Mouse (Mus musculus) ES-E14 (cell line): Measurements from ENCODE around the gene Dcaf5. TPM values are rescaled to one million over a fixed set of nuclear protein-coding genes. Genes with fewer than 3 reads are reported as not detected.

ENCODE experiments used
- DNase-seq: peaks from one replicate; pipeline ENCODE4 v3.0.0-alpha.2; 2013; ENCODE audit warnings: low read depth, low spot score
- H3K27ac ChIP-seq: 2 replicates; pipeline ENCODE4 v1.5.1; 2012; ENCODE audit warnings: low read depth, mild to moderate bottlenecking, low read length, moderate library complexity, mixed read lengths; ENCODE audit not compliant: poor library complexity, insufficient read depth, severe bottlenecking
- H3K36me3 ChIP-seq: 2 replicates; pipeline ENCODE4 v1.6.1; 2012; ENCODE audit warnings: mild to moderate bottlenecking, low read length, moderate library complexity, mixed read lengths; ENCODE audit not compliant: control insufficient read depth, poor library complexity, insufficient read depth, severe bottlenecking
- H3K4me1 ChIP-seq, 2 experiments: fragments of 150-350 bp in 1 of 2; sonication (generic) in 1 of 2; 2 replicates each; pipeline ENCODE4 v1.6.1; 2012; ENCODE audit warnings: low read length in 2 of 2, mild to moderate bottlenecking in 1 of 2, mixed read lengths in 1 of 2; ENCODE audit not compliant: control insufficient read depth in 2 of 2, insufficient read depth in 2 of 2, poor library complexity in 1 of 2
- H3K4me3 ChIP-seq, 2 experiments: fragments of 150-350 bp in 1 of 2; sonication (generic) in 1 of 2; 2 replicates each; pipeline ENCODE4 v1.5.1; 2012; ENCODE audit warnings: low read length in 2 of 2, low read depth in 1 of 2, mild to moderate bottlenecking in 1 of 2, mixed read lengths in 1 of 2; ENCODE audit not compliant: insufficient read depth in 1 of 2, poor library complexity in 1 of 2, severe bottlenecking in 1 of 2
- H3K9ac ChIP-seq: 2 replicates; pipeline ENCODE4 v1.6.1; 2012; ENCODE audit warnings: low read depth, mild to moderate bottlenecking, low read length, mixed read lengths; ENCODE audit not compliant: poor library complexity, insufficient read depth, severe bottlenecking
- H3K9me3 ChIP-seq: fragments of 150-350 bp; sonication (generic); 2 replicates; pipeline ENCODE4 v1.6.1; 2012; ENCODE audit warnings: low read depth, mild to moderate bottlenecking, low read length; ENCODE audit not compliant: control insufficient read depth, insufficient read depth
- CHD2 ChIP-seq: IDR thresholded peaks from 2 replicates; pipeline ENCODE4 v1.6.1; 2014; ENCODE audit warnings: mild to moderate bottlenecking, low read depth, low read length, inconsistent platforms
- HCFC1 ChIP-seq: IDR thresholded peaks from 2 replicates; pipeline ENCODE4 v1.6.1; 2012; ENCODE audit warnings: low read length, inconsistent platforms, borderline replicate concordance; ENCODE audit not compliant: insufficient read depth
- MAFK ChIP-seq: IDR thresholded peaks from 2 replicates; pipeline ENCODE4 v1.6.1; 2014; ENCODE audit warnings: mild to moderate bottlenecking, low read depth, low read length, inconsistent platforms; ENCODE audit not compliant: insufficient read depth
- ZC3H11A ChIP-seq: IDR thresholded peaks from 2 replicates; pipeline ENCODE4 v1.6.1; 2012; ENCODE audit warnings: low read depth, mild to moderate bottlenecking, inconsistent platforms, low read length, borderline replicate concordance
- ZNF384 ChIP-seq: IDR thresholded peaks from 2 replicates; pipeline ENCODE4 v1.6.1; 2012; ENCODE audit warnings: low read depth, low read length, inconsistent platforms
- in situ Hi-C, 2 experiments: fragments of 600-800 bp; cut with MboI; formaldehyde crosslinking; loops; one replicate each; pipeline ENCODE4 v1.15.1; 2025; ENCODE audit warnings: low sequenced_read_pairs in 2 of 2, inconsistent platforms in 1 of 2; ENCODE audit not compliant: unreplicated experiment in 2 of 2
- total RNA-seq: library from RNA; depleted of rRNA; stranded (reverse); fragments of 300-350 nt; gene quantifications from 2 replicates; pipeline ENCODE4 v1.2.3, GENCODE M21; 2012

Gene Dcaf5
- total RNA-seq, 1 experiment = 9.0 TPM

DNA sequence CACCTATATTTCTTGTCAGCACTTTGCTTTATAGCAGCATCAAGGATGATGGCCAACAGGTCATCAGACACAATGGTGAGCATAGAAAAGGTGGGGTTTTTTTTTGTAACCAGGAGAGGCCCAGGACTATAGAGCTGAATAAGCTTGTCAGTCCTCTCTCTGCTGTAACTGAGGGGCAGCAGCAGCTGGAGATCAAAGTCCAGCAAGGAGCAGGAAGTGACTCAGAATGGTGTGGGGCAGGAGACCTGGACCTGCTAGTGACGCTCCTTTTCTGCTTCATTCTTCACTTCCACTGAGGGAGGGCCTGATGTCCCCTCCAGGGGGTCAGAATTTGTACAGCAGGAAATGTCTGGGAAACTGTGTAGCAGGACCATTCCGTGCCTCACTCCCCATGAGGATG lies 106.8 kb downstream of the Dcaf5 start:
- no peak for TF ChIP-seq ZC3H11A
- TF ChIP-seq HCFC1 = no peak
- no peak for TF ChIP-seq CHD2
- no peak for TF ChIP-seq MAFK
- no peak for TF ChIP-seq ZNF384
- in situ Hi-C loops = no loop called here
- Histone ChIP-seq H3K36me3 (no peaks in the 10 kb centered on the region), H3K27ac (no peak overlapping the region), H3K9me3 (no peaks in the 10 kb centered on the region), H3K4me1 (peaks cover 0 to 10% of the 10 kb centered on the region in 2 experiments; a peak in 1 of 4 replicates), H3K4me3 (no peak overlapping the region), H3K9ac (no peak overlapping the region)
- no peak for DNase-seq

GRCm38 (mm10) chr12:80326047-80326446 lies 110.4 kb downstream of the Dcaf5 start:
- TF ChIP-seq CHD2 = no peak
- TF ChIP-seq ZC3H11A = no peak
- no peak for TF ChIP-seq ZNF384
- no peak for TF ChIP-seq HCFC1
- no peak for TF ChIP-seq MAFK
- H3K9ac ChIP-seq = no peak overlapping the region
- H3K36me3 ChIP-seq = no peaks in the 10 kb centered on the region
- DNase-seq = no peak
- in situ Hi-C loops = no loop called here
- no peaks in the 10 kb centered on the region for H3K9me3 ChIP-seq
- H3K27ac ChIP-seq = no peak overlapping the region
- peaks cover 0 to 6% of the 10 kb centered on the region in 2 experiments; a peak in 1 of 4 replicates for H3K4me1 ChIP-seq
- H3K4me3 ChIP-seq = no peak overlapping the region

DNA sequence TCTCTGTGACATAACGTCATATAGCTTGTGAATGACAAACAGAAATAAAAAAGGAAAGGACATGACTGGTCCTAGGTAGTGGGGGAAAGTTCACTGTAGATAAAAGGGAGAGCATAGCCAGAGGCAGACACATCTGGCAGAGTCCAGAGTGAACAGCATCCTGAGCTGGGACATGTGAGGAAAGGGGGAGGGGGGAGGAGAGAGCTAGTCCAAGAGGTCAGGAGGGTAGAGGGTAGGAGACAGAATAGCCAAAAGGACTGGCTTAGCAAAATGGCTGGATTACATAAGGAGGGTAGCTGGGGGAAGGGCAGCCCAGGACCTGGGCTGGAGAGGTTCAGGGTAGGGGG lies 111.6 kb downstream of the Dcaf5 start:
- no peak overlapping the region for H3K4me3 ChIP-seq
- TF ChIP-seq CHD2 (no peak), ZC3H11A (no peak), ZNF384 (no peak), HCFC1 (no peak), MAFK (no peak)
- H3K4me1 ChIP-seq = peaks cover 2 to 6% of the 10 kb centered on the region in 2 experiments; a peak in 1 of 4 replicates
- no peak overlapping the region for H3K9ac ChIP-seq
- DNase-seq = no peak
- H3K36me3 ChIP-seq = no peaks in the 10 kb centered on the region
- in situ Hi-C loops = no loop called here
- H3K9me3 ChIP-seq = no peaks in the 10 kb centered on the region
- no peak overlapping the region for H3K27ac ChIP-seq

- TF ChIP-seq HCFC1 = no peak
- no peak for TF ChIP-seq CHD2
- no peak for TF ChIP-seq ZC3H11A
- TF ChIP-seq MAFK = no peak
- Histone ChIP-seq H3K27ac (no peak overlapping the region), H3K4me1 (peaks cover 2 to 5% of the 10 kb centered on the region in 2 experiments; a peak in 1 of 4 replicates)
Observed at GRCm38 (mm10) chr12:80324051-80324784, 112.2 kb downstream of the Dcaf5 start.

More at GRCm38 (mm10) chr12:80324051-80324784, 112.2 kb downstream of the Dcaf5 start:
- DNase-seq = no peak
- in situ Hi-C loops = no loop called here
- Histone ChIP-seq H3K4me3 (no peak overlapping the region), H3K9me3 (no peaks in the 10 kb centered on the region), H3K36me3 (no peaks in the 10 kb centered on the region), H3K9ac (no peak overlapping the region)
